Mouse (Mus musculus) olfactory bulb, adult 2 months (tissue): ENCODE data around the gene Cnot2.

Experiments
- CTCF ChIP-seq: fragments of 200-500 bp; IDR thresholded peaks from 2 replicates; pipeline ENCODE4 v1.5.1; 2012; ENCODE audit warnings: low read depth, mild to moderate bottlenecking, low read length, moderate library complexity; ENCODE audit not compliant: insufficient read depth
- POLR2A ChIP-seq: fragments of 200-500 bp; IDR thresholded peaks from 2 replicates; pipeline ENCODE4 v1.6.1; 2012; ENCODE audit warnings: mild to moderate bottlenecking, low read depth, low read length, moderate library complexity; ENCODE audit not compliant: insufficient read depth

- TF ChIP-seq POLR2A (no peak), CTCF (no peak)
Observed at GRCm38 (mm10) chr10:116628926-116629325, 47.6 kb upstream of the Cnot2 start.
